Mouse (Mus musculus): ENCODE results near the gene Notch1. TPM values are rescaled to one million over a fixed set of nuclear protein-coding genes. Genes with fewer than 3 reads are reported as not detected.

Gene Notch1
- 21.6 and 24.3 TPM in 2 replicates for polyA plus RNA-seq (2014; fragmentation: Nextera tagmentation; extraction: Ambion mirVana)

DNA sequence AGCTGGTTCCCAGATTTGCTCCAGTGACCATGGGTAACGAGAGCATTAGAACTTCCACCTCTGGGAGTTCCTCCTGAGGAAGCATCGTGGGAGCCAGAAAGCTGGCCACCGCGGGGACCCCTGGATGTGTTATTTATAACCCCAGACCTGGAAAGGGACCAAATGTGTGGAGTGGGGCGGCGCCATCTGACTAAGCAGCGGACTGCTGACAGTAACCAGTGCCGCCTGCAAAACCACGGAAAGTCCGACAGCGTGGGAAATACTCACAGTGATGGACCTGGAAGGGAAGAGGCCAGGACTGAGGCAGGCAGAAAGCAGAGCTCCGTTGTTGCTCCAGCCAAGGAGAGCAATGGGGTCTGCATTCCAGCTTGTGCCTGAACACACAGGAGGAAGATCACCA, at the start of gene Notch1:
Gene Notch1, minus strand, starts transcription at position 389 of the 400 bp plus-strand sequence.
- peak; percentile 86 for ATAC-seq (replicated peaks; ENCODE audit: low FRiP score, low TSS enrichment, low read depth)
- Histone ChIP-seq H3K4me3 (ENCODE audit: low read depth, low read length) (no peak within 1 kb of the TSS), H3K27me3 (replicated peaks; ENCODE audit: control insufficient read depth, insufficient read depth, low read length) (no peaks in the 10 kb centered on the region), H3K9me3 (ENCODE audit: control insufficient read depth, low read length) (no peaks in the 10 kb centered on the region), H3K9ac (ENCODE audit: low read length) (no peak within 1 kb of the TSS), H3K36me3 (ENCODE audit: control insufficient read depth, insufficient read depth, low read length) (no peaks in the 10 kb centered on the region), H3K4me1 (replicated peaks; ENCODE audit: control insufficient read depth, insufficient read depth, low read length) (peaks cover 18% of the 10 kb centered on the region), H3K4me2 (ENCODE audit: low read length) (peak within 1 kb of the TSS; percentile 28; the same call in 1 of the 2 replicates), H3K27ac (ENCODE audit: low read depth) (peak within 1 kb of the TSS; percentile 30; the same call in 1 of the 2 replicates)
- peak; percentile 78 for DNase-seq (ENCODE audit: low spot score)
- WGBS: 18% methylated on average over 12 of the region's 12 CpGs

DNA sequence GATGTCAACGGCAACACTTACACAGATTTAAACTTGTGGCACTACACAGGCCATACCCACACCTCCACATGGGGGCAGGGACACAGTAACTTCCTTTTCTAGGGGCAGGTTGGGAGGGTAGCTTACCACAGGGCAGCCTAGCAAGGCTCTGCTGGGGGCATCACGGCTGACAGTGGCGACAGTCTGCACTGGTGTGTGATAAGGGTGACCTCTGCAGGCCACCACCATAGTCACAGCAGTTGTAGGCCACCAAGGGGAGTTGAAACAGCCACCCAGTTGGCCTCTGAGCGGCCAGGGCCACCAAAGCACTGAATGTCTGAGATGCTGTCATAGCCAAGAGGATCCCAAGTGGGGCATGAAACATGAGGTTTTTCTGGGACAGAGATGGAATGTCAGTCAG, 49.8 kb upstream of the Notch1 start:
- 14% methylated on average over 4 of the region's 4 CpGs for WGBS
- H3K4me3 ChIP-seq (ENCODE audit: low read depth, low read length): no peak overlapping the region
- H3K4me1 ChIP-seq (replicated peaks; ENCODE audit: control insufficient read depth, insufficient read depth, low read length): no peaks in the 10 kb centered on the region
- H3K27ac ChIP-seq (ENCODE audit: low read depth): no peak overlapping the region
- no peak; the same call in 1 of the 2 replicates for ATAC-seq (replicated peaks; ENCODE audit: low FRiP score, low TSS enrichment, low read depth)
- H3K4me2 ChIP-seq (ENCODE audit: low read length): no peak overlapping the region
- H3K9me3 ChIP-seq (ENCODE audit: control insufficient read depth, low read length): no peaks in the 10 kb centered on the region
- DNase-seq (ENCODE audit: low spot score): peak; percentile 69
- H3K36me3 ChIP-seq (ENCODE audit: control insufficient read depth, insufficient read depth, low read length): no peaks in the 10 kb centered on the region
- no peak overlapping the region for H3K9ac ChIP-seq (ENCODE audit: low read length)
- H3K27me3 ChIP-seq (replicated peaks; ENCODE audit: control insufficient read depth, insufficient read depth, low read length): no peaks in the 10 kb centered on the region

DNA sequence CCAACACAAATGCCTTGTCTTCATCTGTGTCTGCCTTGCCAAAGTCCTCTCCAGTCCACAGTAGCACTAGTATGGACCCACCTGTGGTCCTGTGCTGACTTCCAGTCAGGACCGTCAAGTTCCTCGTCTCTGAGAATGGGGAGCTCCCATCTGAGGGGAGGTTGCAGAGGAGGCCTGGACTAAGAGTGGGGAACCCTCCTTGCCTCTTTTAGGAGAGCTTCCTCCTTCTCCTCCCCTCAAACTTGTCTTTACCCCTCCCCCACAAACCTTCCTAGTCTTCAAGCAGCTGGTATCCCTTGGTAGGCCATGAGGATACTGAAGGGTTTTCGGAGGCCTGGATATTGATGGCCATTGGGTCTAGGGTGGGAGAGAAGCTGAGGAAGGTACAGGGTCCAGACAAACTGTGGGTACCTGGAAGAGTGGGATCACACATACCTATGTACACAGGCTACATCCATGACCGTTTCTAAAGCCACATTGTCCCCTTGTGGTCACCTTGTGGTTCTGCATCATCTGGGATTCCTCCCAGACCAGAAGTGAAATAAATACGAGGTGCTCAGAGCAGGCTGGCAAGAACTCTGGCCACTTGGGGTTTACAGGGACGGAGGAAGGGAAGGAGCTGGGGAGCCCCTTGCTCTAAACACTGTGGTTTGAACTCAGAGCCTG, 45.0 kb upstream of the Notch1 start:
- Histone ChIP-seq H3K9me3 (ENCODE audit: control insufficient read depth, low read length) (no peaks in the 10 kb centered on the region), H3K36me3 (ENCODE audit: control insufficient read depth, insufficient read depth, low read length) (no peaks in the 10 kb centered on the region), H3K27me3 (replicated peaks; ENCODE audit: control insufficient read depth, insufficient read depth, low read length) (peaks cover 6% of the 10 kb centered on the region), H3K9ac (ENCODE audit: low read length) (no peak overlapping the region), H3K4me3 (ENCODE audit: low read depth, low read length) (no peak overlapping the region), H3K4me2 (ENCODE audit: low read length) (no peak overlapping the region), H3K4me1 (replicated peaks; ENCODE audit: control insufficient read depth, insufficient read depth, low read length) (peaks cover 4% of the 10 kb centered on the region), H3K27ac (ENCODE audit: low read depth) (no peak overlapping the region)
- ATAC-seq (replicated peaks; ENCODE audit: low FRiP score, low TSS enrichment, low read depth) (peak; percentile 75), DNase-seq (ENCODE audit: low spot score) (peak; percentile 71)
- 36% methylated on average over 6 of the region's 6 CpGs for WGBS

DNA sequence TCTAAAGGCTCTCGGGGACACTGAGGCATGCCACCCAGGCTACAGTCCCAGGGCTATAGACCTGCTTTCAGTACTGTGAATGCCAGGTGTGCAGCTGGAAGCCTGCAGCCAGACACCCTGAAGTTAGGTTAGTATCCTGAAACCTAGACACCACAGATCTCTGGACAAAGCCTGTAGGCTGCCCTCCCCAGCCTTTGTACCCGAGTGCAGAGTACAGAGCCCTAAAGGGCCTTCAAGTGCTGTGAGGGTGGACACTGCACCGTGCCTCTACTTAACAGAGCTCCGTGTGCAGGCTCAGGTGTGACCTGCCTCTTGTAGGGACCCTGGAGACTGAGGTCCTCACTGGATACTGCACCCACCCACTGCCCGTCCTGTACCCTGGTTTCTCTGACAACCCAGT, 44.0 kb upstream of the Notch1 start:
- H3K4me1 ChIP-seq (replicated peaks; ENCODE audit: control insufficient read depth, insufficient read depth, low read length): peaks cover 4% of the 10 kb centered on the region
- H3K27ac ChIP-seq (ENCODE audit: low read depth): no peak overlapping the region
- H3K4me2 ChIP-seq (ENCODE audit: low read length): no peak overlapping the region
- no peak overlapping the region for H3K9ac ChIP-seq (ENCODE audit: low read length)
- DNase-seq (ENCODE audit: low spot score) (no peak), ATAC-seq (replicated peaks; ENCODE audit: low FRiP score, low TSS enrichment, low read depth) (no peak)
- H3K4me3 ChIP-seq (ENCODE audit: low read depth, low read length): no peak overlapping the region
- no peaks in the 10 kb centered on the region for H3K9me3 ChIP-seq (ENCODE audit: control insufficient read depth, low read length)
- peaks cover 6% of the 10 kb centered on the region for H3K27me3 ChIP-seq (replicated peaks; ENCODE audit: control insufficient read depth, insufficient read depth, low read length)
- WGBS: 88% methylated on average over 5 of the region's 5 CpGs
- no peaks in the 10 kb centered on the region for H3K36me3 ChIP-seq (ENCODE audit: control insufficient read depth, insufficient read depth, low read length)

DNA sequence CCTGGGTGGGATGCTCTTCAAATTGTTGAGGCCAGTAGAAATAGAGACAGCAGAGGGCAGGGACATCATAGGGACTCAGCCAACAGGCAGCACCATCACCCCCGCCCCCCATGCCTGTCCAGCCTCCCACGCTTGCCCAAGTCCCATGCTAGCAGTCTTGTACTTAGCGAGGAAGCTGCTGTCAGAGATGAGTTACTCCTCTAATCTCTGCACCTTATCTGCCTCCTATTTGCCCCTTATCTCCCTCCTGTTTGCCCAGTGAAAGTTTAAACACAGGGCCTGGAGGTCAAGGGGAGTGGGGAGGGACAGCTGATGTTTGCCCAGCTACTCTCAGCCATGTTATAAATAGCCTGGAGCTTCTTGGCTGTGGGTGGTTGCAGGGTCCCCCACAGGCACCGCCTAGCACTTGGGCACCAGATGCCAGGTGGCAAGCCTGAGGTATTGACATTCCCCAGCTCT, 40.1 kb upstream of the Notch1 start:
- no peak for ATAC-seq (replicated peaks; ENCODE audit: low FRiP score, low TSS enrichment, low read depth)
- no peak overlapping the region for H3K9ac ChIP-seq (ENCODE audit: low read length)
- H3K4me1 ChIP-seq (replicated peaks; ENCODE audit: control insufficient read depth, insufficient read depth, low read length): peaks cover 4% of the 10 kb centered on the region
- no peak for DNase-seq (ENCODE audit: low spot score)
- no peak overlapping the region for H3K27ac ChIP-seq (ENCODE audit: low read depth)
- no peaks in the 10 kb centered on the region for H3K9me3 ChIP-seq (ENCODE audit: control insufficient read depth, low read length)
- H3K4me2 ChIP-seq (ENCODE audit: low read length): no peak overlapping the region
- 22% methylated on average over 4 of the region's 4 CpGs for WGBS
- H3K4me3 ChIP-seq (ENCODE audit: low read depth, low read length): no peak overlapping the region
- H3K36me3 ChIP-seq (ENCODE audit: control insufficient read depth, insufficient read depth, low read length): no peaks in the 10 kb centered on the region
- H3K27me3 ChIP-seq (replicated peaks; ENCODE audit: control insufficient read depth, insufficient read depth, low read length): peaks cover 16% of the 10 kb centered on the region

DNA sequence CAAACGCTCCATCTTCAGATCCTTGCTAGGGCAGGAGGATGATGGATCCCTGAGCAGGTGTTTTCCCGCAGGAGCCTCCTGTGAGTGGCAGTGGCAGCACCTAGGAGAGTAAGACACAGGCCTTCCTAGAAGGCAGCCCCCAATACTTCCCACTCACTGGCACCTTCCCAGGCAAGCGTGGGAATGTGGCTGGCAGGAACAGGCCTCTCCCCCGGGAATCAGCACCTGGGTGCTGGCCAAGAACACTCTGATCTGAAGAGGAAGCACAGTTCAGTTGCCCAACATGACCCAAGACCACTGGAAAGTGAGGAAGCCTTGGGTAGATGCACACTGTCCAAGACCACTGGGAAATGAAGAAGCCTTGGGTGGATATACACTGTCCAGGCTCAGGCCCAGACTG, 38.6 kb upstream of the Notch1 start:
- Histone ChIP-seq H3K4me2 (ENCODE audit: low read length) (no peak overlapping the region), H3K9me3 (ENCODE audit: control insufficient read depth, low read length) (no peaks in the 10 kb centered on the region), H3K27me3 (replicated peaks; ENCODE audit: control insufficient read depth, insufficient read depth, low read length) (peaks cover 11% of the 10 kb centered on the region), H3K27ac (ENCODE audit: low read depth) (no peak overlapping the region), H3K36me3 (ENCODE audit: control insufficient read depth, insufficient read depth, low read length) (no peaks in the 10 kb centered on the region), H3K9ac (ENCODE audit: low read length) (no peak overlapping the region), H3K4me3 (ENCODE audit: low read depth, low read length) (no peak overlapping the region), H3K4me1 (replicated peaks; ENCODE audit: control insufficient read depth, insufficient read depth, low read length) (peaks cover 8% of the 10 kb centered on the region)
- ATAC-seq (replicated peaks; ENCODE audit: low FRiP score, low TSS enrichment, low read depth) (no peak), DNase-seq (ENCODE audit: low spot score) (no peak)
- 76% methylated on average over 4 of the region's 4 CpGs for WGBS

DNA sequence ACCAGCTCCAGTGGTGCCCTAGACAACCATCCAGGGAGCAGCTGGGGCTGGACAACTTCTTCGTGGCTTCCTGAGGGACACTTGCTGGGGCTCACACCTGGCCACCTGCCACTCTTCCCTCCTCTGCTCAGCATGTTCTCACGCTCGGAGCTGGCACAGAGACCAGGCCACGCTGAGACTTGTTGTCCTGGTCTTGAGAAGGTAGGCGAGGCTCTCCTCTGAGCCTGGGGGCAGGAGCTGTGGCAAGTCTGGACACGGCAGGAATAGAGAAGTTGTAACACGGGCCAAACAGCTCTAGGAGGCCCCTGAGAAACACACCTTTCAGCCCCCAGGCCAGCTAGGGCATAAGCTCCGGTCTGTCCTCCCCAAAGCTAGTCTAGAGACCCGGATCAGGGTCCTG, 37.4 kb upstream of the Notch1 start:
- Histone ChIP-seq H3K4me2 (ENCODE audit: low read length) (no peak overlapping the region), H3K36me3 (ENCODE audit: control insufficient read depth, insufficient read depth, low read length) (no peaks in the 10 kb centered on the region), H3K9me3 (ENCODE audit: control insufficient read depth, low read length) (no peaks in the 10 kb centered on the region), H3K4me3 (ENCODE audit: low read depth, low read length) (no peak overlapping the region), H3K4me1 (replicated peaks; ENCODE audit: control insufficient read depth, insufficient read depth, low read length) (peaks cover 13% of the 10 kb centered on the region), H3K9ac (ENCODE audit: low read length) (no peak overlapping the region), H3K27me3 (replicated peaks; ENCODE audit: control insufficient read depth, insufficient read depth, low read length) (peaks cover 10% of the 10 kb centered on the region; the same call in 1 of the 2 replicates), H3K27ac (ENCODE audit: low read depth) (no peak overlapping the region)
- WGBS: 81% methylated on average over 9 of the region's 9 CpGs
- no peak for DNase-seq (ENCODE audit: low spot score)
- no peak for ATAC-seq (replicated peaks; ENCODE audit: low FRiP score, low TSS enrichment, low read depth)

DNA sequence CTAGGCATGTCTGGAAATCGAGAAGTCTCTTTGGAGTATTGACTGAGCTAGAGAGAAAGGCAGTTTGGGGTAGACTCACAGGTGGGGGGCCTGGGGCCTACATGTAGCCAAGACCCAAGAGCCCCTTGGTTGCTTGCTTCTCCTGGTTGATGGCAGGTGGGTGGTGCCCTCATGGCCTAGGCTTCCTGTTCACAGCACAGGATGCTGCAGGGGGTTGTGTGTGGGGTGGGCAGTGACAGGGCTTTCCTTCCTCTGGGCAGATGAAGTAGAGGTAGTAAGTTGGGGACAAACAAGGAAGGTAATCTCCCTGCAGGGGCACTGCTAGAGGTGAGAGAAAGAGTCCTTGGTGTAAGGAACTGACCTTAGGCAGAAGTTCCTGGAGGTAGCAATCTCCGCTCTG, 35.6 kb upstream of the Notch1 start:
- H3K4me2 ChIP-seq (ENCODE audit: low read length): no peak overlapping the region
- ATAC-seq (replicated peaks; ENCODE audit: low FRiP score, low TSS enrichment, low read depth) (no peak), DNase-seq (ENCODE audit: low spot score) (no peak)
- WGBS: 83% methylated on average over 2 of the region's 2 CpGs
- H3K4me1 ChIP-seq (replicated peaks; ENCODE audit: control insufficient read depth, insufficient read depth, low read length): peaks cover 16% of the 10 kb centered on the region
- H3K27me3 ChIP-seq (replicated peaks; ENCODE audit: control insufficient read depth, insufficient read depth, low read length): peaks cover 10% of the 10 kb centered on the region; the same call in 1 of the 2 replicates
- no peak overlapping the region for H3K27ac ChIP-seq (ENCODE audit: low read depth)
- no peak overlapping the region for H3K9ac ChIP-seq (ENCODE audit: low read length)
- no peaks in the 10 kb centered on the region for H3K9me3 ChIP-seq (ENCODE audit: control insufficient read depth, low read length)
- no peaks in the 10 kb centered on the region for H3K36me3 ChIP-seq (ENCODE audit: control insufficient read depth, insufficient read depth, low read length)
- no peak overlapping the region for H3K4me3 ChIP-seq (ENCODE audit: low read depth, low read length)

DNA sequence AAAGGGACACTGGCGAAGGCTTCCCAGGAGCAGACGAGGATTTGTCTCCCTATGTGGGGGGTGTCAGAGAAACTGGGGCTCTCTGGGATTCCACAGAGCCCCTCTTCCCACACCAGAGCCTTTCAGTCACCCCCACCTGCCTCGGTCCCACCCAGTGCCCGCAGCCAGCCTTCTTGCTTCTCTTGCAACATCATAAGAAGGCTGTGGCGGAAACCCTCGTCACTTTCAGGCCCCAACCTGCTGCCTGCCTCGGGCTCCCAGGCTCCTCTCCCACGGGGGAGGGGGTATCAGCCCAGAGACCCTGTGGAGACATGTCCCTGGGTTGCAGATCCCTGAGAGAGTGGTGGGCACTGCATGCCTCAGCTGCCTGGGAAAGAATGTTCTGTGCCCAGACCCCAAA, 35.0 kb upstream of the Notch1 start:
- H3K27me3 ChIP-seq (replicated peaks; ENCODE audit: control insufficient read depth, insufficient read depth, low read length): peaks cover 10% of the 10 kb centered on the region; the same call in 1 of the 2 replicates
- no peaks in the 10 kb centered on the region for H3K36me3 ChIP-seq (ENCODE audit: control insufficient read depth, insufficient read depth, low read length)
- H3K9ac ChIP-seq (ENCODE audit: low read length): no peak overlapping the region
- no peak overlapping the region for H3K27ac ChIP-seq (ENCODE audit: low read depth)
- H3K9me3 ChIP-seq (ENCODE audit: control insufficient read depth, low read length): no peaks in the 10 kb centered on the region
- H3K4me3 ChIP-seq (ENCODE audit: low read depth, low read length): no peak overlapping the region
- no peak for DNase-seq (ENCODE audit: low spot score)
- H3K4me1 ChIP-seq (replicated peaks; ENCODE audit: control insufficient read depth, insufficient read depth, low read length): peaks cover 16% of the 10 kb centered on the region
- 74% methylated on average over 8 of the region's 8 CpGs for WGBS
- ATAC-seq (replicated peaks; ENCODE audit: low FRiP score, low TSS enrichment, low read depth): no peak
- no peak overlapping the region for H3K4me2 ChIP-seq (ENCODE audit: low read length)

Measured in intestine, embryonic 14.5 days (tissue).